Mouse (Mus musculus): ENCODE results near the gene Htra3. TPM values are rescaled to one million over a fixed set of nuclear protein-coding genes. Genes with fewer than 3 reads are reported as not detected.

Gene Htra3
- polyA plus RNA-seq, 1 experiment from 2014 or later, result 47.9 TPM

- H3K4me1 ChIP-seq (replicated peaks; ENCODE audit: control insufficient read depth, insufficient read depth, low read length), result peaks cover 8% of the 10 kb centered on the region; the same call in 1 of the 2 replicates
- H3K4me3 ChIP-seq (ENCODE audit: low read depth, low read length), result no peak overlapping the region
- no peak for ATAC-seq (replicated peaks; ENCODE audit: low FRiP score, low TSS enrichment, low read depth)
- no peak overlapping the region for H3K4me2 ChIP-seq (ENCODE audit: low read length)
- 0 out of 2 replicates have a peak overlapping the region, but pooled peaks have one; percentile 11 for H3K27ac ChIP-seq (ENCODE audit: low read depth)
- no peak for DNase-seq (ENCODE audit: low spot score)
- no peaks in the 10 kb centered on the region for H3K36me3 ChIP-seq (ENCODE audit: control insufficient read depth, insufficient read depth, low read length)
- no peak overlapping the region for H3K9ac ChIP-seq (ENCODE audit: low read length)
- H3K27me3 ChIP-seq (replicated peaks; ENCODE audit: control insufficient read depth, insufficient read depth, low read length), result no peaks in the 10 kb centered on the region
- WGBS, result 37% methylated on average over 1 of the region's 1 CpGs
- no peaks in the 10 kb centered on the region for H3K9me3 ChIP-seq (ENCODE audit: control insufficient read depth, low read length)
These were observed 50.9 kb downstream of the Htra3 start for GRCm38 (mm10) chr5:35628685-35629084.

DNA sequence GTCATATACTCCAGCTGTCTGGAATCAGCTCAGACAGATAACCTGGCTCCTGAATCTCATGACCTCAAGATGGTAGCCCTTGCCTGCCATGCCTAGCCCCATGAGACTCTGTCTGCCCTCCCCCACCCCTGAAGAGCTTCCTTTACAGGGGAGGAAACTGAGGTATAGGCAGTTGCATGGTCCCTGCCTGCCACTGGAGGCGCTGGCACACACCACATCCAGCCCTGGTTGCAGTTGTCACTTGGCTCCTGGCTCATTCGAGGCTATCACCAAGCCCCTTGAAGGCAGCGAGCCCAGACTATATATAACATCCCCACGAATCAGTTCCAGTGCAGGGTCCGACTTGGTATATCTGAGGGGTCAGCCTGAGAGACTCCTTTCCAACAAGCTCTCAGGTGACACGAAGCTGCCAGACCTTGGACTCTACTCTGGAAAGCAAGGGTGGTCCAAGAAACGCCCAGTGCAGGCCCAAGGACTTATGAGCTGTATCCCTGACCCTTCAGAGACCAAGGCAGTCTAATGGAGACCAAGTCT is 52.2 kb downstream of the Htra3 start:
- no peak overlapping the region for H3K4me2 ChIP-seq (ENCODE audit: low read length)
- no peaks in the 10 kb centered on the region for H3K27me3 ChIP-seq (replicated peaks; ENCODE audit: control insufficient read depth, insufficient read depth, low read length)
- 71% methylated on average over 7 of the region's 7 CpGs for WGBS
- no peak overlapping the region for H3K9ac ChIP-seq (ENCODE audit: low read length)
- no peak overlapping the region for H3K27ac ChIP-seq (ENCODE audit: low read depth)
- no peak for ATAC-seq (replicated peaks; ENCODE audit: low FRiP score, low TSS enrichment, low read depth)
- DNase-seq (ENCODE audit: low spot score), result no peak
- H3K9me3 ChIP-seq (ENCODE audit: control insufficient read depth, low read length), result no peaks in the 10 kb centered on the region
- no peak overlapping the region for H3K4me3 ChIP-seq (ENCODE audit: low read depth, low read length)
- no peaks in the 10 kb centered on the region for H3K36me3 ChIP-seq (ENCODE audit: control insufficient read depth, insufficient read depth, low read length)
- peaks cover 8% of the 10 kb centered on the region; the same call in 1 of the 2 replicates for H3K4me1 ChIP-seq (replicated peaks; ENCODE audit: control insufficient read depth, insufficient read depth, low read length)

DNA sequence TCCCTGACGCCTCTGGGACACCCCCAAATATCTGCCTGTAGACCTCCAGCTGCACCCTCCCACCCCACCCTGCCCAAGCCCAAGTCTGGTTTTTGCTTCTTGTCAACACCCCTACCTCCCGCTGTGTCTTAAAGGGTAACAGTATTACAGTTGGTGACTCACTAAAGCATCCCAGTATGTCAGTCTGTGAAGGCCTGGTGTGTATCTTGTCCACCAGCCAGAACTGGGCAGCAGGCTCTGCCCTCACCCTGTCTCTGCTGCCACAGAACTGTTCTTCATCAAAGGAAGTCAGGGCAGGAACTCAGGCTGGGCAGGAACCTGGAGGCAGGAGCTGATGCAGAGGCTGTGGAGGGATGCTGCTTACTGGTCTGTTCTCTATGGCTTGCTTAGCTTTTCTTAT is 53.2 kb downstream of the Htra3 start:
- ATAC-seq (replicated peaks; ENCODE audit: low FRiP score, low TSS enrichment, low read depth), result no peak
- Histone ChIP-seq H3K4me2 (ENCODE audit: low read length) (no peak overlapping the region), H3K9ac (ENCODE audit: low read length) (no peak overlapping the region), H3K4me1 (replicated peaks; ENCODE audit: control insufficient read depth, insufficient read depth, low read length) (peaks cover 9% of the 10 kb centered on the region; the same call in 1 of the 2 replicates), H3K9me3 (ENCODE audit: control insufficient read depth, low read length) (no peaks in the 10 kb centered on the region), H3K4me3 (ENCODE audit: low read depth, low read length) (no peak overlapping the region), H3K27ac (ENCODE audit: low read depth) (no peak overlapping the region), H3K36me3 (ENCODE audit: control insufficient read depth, insufficient read depth, low read length) (no peaks in the 10 kb centered on the region), H3K27me3 (replicated peaks; ENCODE audit: control insufficient read depth, insufficient read depth, low read length) (no peaks in the 10 kb centered on the region)
- DNase-seq (ENCODE audit: low spot score), result no peak
- 81% methylated on average over 2 of the region's 2 CpGs for WGBS

DNA sequence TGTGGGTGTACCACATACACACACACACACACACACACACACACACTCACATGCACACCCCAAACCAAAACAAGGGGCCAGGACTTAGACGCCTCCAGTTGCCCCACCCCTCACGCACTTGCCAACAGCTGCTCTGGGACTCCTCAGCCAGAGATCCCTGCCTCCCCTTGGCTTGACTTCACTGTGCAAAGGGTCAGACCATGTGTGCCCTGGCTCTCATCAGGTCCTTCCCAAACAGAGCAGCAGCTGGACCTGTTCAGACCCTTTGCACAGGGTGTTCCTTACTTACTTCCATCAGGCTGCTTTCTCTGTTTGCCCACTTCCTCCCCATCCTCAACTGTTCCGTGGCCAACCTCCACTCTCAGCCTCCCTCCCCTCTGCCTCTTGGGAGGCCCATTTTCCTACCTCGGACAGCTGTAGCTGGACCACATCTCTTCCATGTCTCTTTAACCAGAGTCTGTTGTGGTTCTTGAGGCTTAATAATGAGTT is 54.8 kb downstream of the Htra3 start:
- ATAC-seq (replicated peaks; ENCODE audit: low FRiP score, low TSS enrichment, low read depth), result no peak
- DNase-seq (ENCODE audit: low spot score), result no peak
- H3K27ac ChIP-seq (ENCODE audit: low read depth), result no peak overlapping the region

DNA sequence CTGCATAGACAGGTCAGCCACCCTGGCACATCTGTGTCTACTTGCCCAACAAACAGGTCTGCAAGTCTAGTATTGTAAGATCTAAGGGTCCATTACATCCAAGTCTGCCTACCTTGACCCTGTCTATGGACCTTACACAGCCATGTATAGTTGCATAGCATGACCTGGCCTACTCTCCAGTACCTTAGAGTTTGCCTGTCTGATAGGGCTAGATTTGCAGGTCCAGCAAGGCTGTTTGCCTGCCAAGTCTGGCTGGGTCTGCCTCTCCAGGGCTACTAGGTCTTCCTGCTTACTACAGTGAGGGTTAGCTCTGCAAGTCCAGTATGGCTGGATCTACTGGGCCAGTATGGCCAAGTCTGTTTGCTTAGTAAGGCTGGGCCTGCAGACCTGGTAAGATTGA is 55.8 kb downstream of the Htra3 start:
- no peak overlapping the region for H3K27ac ChIP-seq (ENCODE audit: low read depth)
- H3K9ac ChIP-seq (ENCODE audit: low read length), result no peak overlapping the region
- no peak overlapping the region for H3K4me2 ChIP-seq (ENCODE audit: low read length)
- H3K27me3 ChIP-seq (replicated peaks; ENCODE audit: control insufficient read depth, insufficient read depth, low read length), result no peaks in the 10 kb centered on the region
- peaks cover 10% of the 10 kb centered on the region; the same call in 1 of the 2 replicates for H3K4me1 ChIP-seq (replicated peaks; ENCODE audit: control insufficient read depth, insufficient read depth, low read length)
- H3K4me3 ChIP-seq (ENCODE audit: low read depth, low read length), result no peak overlapping the region
- no peaks in the 10 kb centered on the region for H3K36me3 ChIP-seq (ENCODE audit: control insufficient read depth, insufficient read depth, low read length)
- DNase-seq (ENCODE audit: low spot score) (no peak), ATAC-seq (replicated peaks; ENCODE audit: low FRiP score, low TSS enrichment, low read depth) (no peak)
- no peaks in the 10 kb centered on the region for H3K9me3 ChIP-seq (ENCODE audit: control insufficient read depth, low read length)

More for the DNA sequence above, 54.8 kb downstream of the Htra3 start:
- Histone ChIP-seq H3K4me1 (replicated peaks; ENCODE audit: control insufficient read depth, insufficient read depth, low read length) (peaks cover 10% of the 10 kb centered on the region; the same call in 1 of the 2 replicates), H3K4me2 (ENCODE audit: low read length) (no peak overlapping the region), H3K9ac (ENCODE audit: low read length) (no peak overlapping the region), H3K9me3 (ENCODE audit: control insufficient read depth, low read length) (no peaks in the 10 kb centered on the region), H3K4me3 (ENCODE audit: low read depth, low read length) (no peak overlapping the region), H3K27me3 (replicated peaks; ENCODE audit: control insufficient read depth, insufficient read depth, low read length) (no peaks in the 10 kb centered on the region), H3K36me3 (ENCODE audit: control insufficient read depth, insufficient read depth, low read length) (no peaks in the 10 kb centered on the region)
- 37% methylated on average over 4 of the region's 4 CpGs for WGBS

DNA sequence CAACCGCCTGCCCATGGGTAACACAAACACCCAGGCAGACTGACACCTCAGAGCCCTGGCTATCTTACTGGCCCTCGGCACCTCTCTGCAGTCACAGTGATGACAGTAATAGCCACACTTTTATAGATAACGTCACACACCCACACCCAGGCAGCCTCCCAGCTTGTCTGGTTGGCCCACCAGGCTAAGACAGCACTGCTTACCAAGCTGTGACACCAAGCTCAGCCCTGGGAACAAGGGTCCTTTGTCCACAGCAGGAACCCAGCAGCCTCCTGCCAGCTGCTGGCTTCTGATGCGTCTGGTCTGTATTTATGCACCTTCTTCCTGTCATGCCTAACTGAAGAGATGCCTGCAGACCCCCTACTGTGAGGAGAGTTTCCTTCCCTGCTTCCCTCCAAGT is 58.5 kb downstream of the Htra3 start:
- H3K27me3 ChIP-seq (replicated peaks; ENCODE audit: control insufficient read depth, insufficient read depth, low read length), result no peaks in the 10 kb centered on the region
- H3K9ac ChIP-seq (ENCODE audit: low read length), result no peak overlapping the region
- no peak overlapping the region for H3K4me2 ChIP-seq (ENCODE audit: low read length)
- no peak overlapping the region for H3K27ac ChIP-seq (ENCODE audit: low read depth)
- H3K4me1 ChIP-seq (replicated peaks; ENCODE audit: control insufficient read depth, insufficient read depth, low read length), result peaks cover 12% of the 10 kb centered on the region
- WGBS, result 29% methylated on average over 4 of the region's 4 CpGs
- no peaks in the 10 kb centered on the region for H3K36me3 ChIP-seq (ENCODE audit: control insufficient read depth, insufficient read depth, low read length)
- DNase-seq (ENCODE audit: low spot score) (no peak), ATAC-seq (replicated peaks; ENCODE audit: low FRiP score, low TSS enrichment, low read depth) (0 out of 2 replicates have a peak, but pooled peaks have one; percentile 37)
- no peak overlapping the region for H3K4me3 ChIP-seq (ENCODE audit: low read depth, low read length)
- no peaks in the 10 kb centered on the region for H3K9me3 ChIP-seq (ENCODE audit: control insufficient read depth, low read length)

- ATAC-seq (replicated peaks; ENCODE audit: low FRiP score, low TSS enrichment, low read depth) (no peak), DNase-seq (ENCODE audit: low spot score) (no peak)
- Histone ChIP-seq H3K9ac (ENCODE audit: low read length) (no peak overlapping the region), H3K4me1 (replicated peaks; ENCODE audit: control insufficient read depth, insufficient read depth, low read length) (peaks cover 7% of the 10 kb centered on the region), H3K4me3 (ENCODE audit: low read depth, low read length) (no peak overlapping the region), H3K27me3 (replicated peaks; ENCODE audit: control insufficient read depth, insufficient read depth, low read length) (no peaks in the 10 kb centered on the region), H3K27ac (ENCODE audit: low read depth) (no peak overlapping the region), H3K36me3 (ENCODE audit: control insufficient read depth, insufficient read depth, low read length) (no peaks in the 10 kb centered on the region), H3K4me2 (ENCODE audit: low read length) (no peak overlapping the region), H3K9me3 (ENCODE audit: control insufficient read depth, low read length) (no peaks in the 10 kb centered on the region)
- WGBS, result 54% methylated on average over 5 of the region's 5 CpGs
These were observed 62.6 kb downstream of the Htra3 start for GRCm38 (mm10) chr5:35616943-35617342.

GRCm38 (mm10) chr5:35612722-35613121 is 66.9 kb downstream of the Htra3 start:
- Histone ChIP-seq H3K27ac (ENCODE audit: low read depth) (no peak overlapping the region), H3K27me3 (replicated peaks; ENCODE audit: control insufficient read depth, insufficient read depth, low read length) (no peaks in the 10 kb centered on the region), H3K36me3 (ENCODE audit: control insufficient read depth, insufficient read depth, low read length) (no peaks in the 10 kb centered on the region), H3K9me3 (ENCODE audit: control insufficient read depth, low read length) (no peaks in the 10 kb centered on the region), H3K4me1 (replicated peaks; ENCODE audit: control insufficient read depth, insufficient read depth, low read length) (peaks cover 20% of the 10 kb centered on the region), H3K9ac (ENCODE audit: low read length) (no peak overlapping the region), H3K4me2 (ENCODE audit: low read length) (no peak overlapping the region), H3K4me3 (ENCODE audit: low read depth, low read length) (no peak overlapping the region)
- 85% methylated on average over 8 of the region's 8 CpGs for WGBS
- ATAC-seq (replicated peaks; ENCODE audit: low FRiP score, low TSS enrichment, low read depth), result no peak
- DNase-seq (ENCODE audit: low spot score), result no peak

DNA sequence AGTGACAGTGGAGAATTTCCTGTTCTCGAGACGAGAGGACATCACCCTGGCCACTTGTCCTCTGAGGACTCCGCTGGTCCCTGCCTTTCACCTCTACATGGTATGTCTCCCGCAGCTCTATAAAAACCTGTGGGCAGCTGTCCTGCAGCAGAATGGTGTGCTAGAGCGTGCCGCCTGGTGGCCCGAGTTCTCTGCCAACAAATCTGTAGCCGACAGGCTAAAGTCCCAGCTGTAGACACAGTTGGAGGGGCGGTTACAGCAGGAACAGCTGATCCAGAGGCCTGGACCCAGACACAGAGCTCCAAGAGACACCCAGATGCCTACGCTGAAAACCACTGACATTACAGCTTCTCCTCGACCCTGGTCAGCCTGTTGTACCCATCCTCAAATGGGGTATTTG is 67.7 kb downstream of the Htra3 start:
- H3K4me3 ChIP-seq (ENCODE audit: low read depth, low read length), result no peak overlapping the region
- H3K9me3 ChIP-seq (ENCODE audit: control insufficient read depth, low read length), result no peaks in the 10 kb centered on the region
- no peak for ATAC-seq (replicated peaks; ENCODE audit: low FRiP score, low TSS enrichment, low read depth)
- H3K36me3 ChIP-seq (ENCODE audit: control insufficient read depth, insufficient read depth, low read length), result no peaks in the 10 kb centered on the region
- no peak overlapping the region for H3K4me2 ChIP-seq (ENCODE audit: low read length)
- 83% methylated on average over 11 of the region's 11 CpGs for WGBS
- H3K4me1 ChIP-seq (replicated peaks; ENCODE audit: control insufficient read depth, insufficient read depth, low read length), result peaks cover 19% of the 10 kb centered on the region
- no peak overlapping the region for H3K27ac ChIP-seq (ENCODE audit: low read depth)
- H3K27me3 ChIP-seq (replicated peaks; ENCODE audit: control insufficient read depth, insufficient read depth, low read length), result no peaks in the 10 kb centered on the region
- no peak overlapping the region for H3K9ac ChIP-seq (ENCODE audit: low read length)
- no peak for DNase-seq (ENCODE audit: low spot score)

Measured in intestine, embryonic 14.5 days (tissue).